Mouse (Mus musculus): ENCODE data around the gene Vwa8. TPM values are rescaled to one million over a fixed set of nuclear protein-coding genes. Genes with fewer than 3 reads are reported as not detected.

Gene Vwa8
- total RNA-seq, 1 experiment = 9.8 TPM

GRCm38 (mm10) chr14:79244571-79244970 is 395.7 kb downstream of the Vwa8 start:
- DNase-seq (ENCODE audit: low read depth, low spot score) = no peak
- TF ChIP-seq MAFK (IDR thresholded peaks at IDR 0.05; ENCODE audit: insufficient read depth, low read depth, low read length) (no peak), ZNF384 (IDR thresholded peaks at IDR 0.05; ENCODE audit: low read depth, low read length) (no peak), HCFC1 (IDR thresholded peaks at IDR 0.05; ENCODE audit: borderline replicate concordance, insufficient read depth, low read length) (no peak), ZC3H11A (IDR thresholded peaks at IDR 0.05; ENCODE audit: borderline replicate concordance, low read depth, low read length) (no peak), CHD2 (IDR thresholded peaks at IDR 0.05; ENCODE audit: low read depth, low read length) (no peak)
- Histone ChIP-seq H3K4me1 (ENCODE audit: control insufficient read depth in 2 of 2, insufficient read depth in 2 of 2, low read length in 2 of 2, poor library complexity in 1 of 2) (no peaks in the 10 kb centered on the region), H3K4me3 (ENCODE audit: insufficient read depth in 1 of 2, low read depth in 1 of 2, low read length in 2 of 2, poor library complexity in 1 of 2, severe bottlenecking in 1 of 2) (no peak overlapping the region), H3K9ac (ENCODE audit: insufficient read depth, low read depth, low read length, poor library complexity, severe bottlenecking) (no peak overlapping the region), H3K36me3 (ENCODE audit: control insufficient read depth, insufficient read depth, low read length, poor library complexity, severe bottlenecking) (no peaks in the 10 kb centered on the region), H3K27ac (ENCODE audit: insufficient read depth, low read depth, low read length, poor library complexity, severe bottlenecking) (no peak overlapping the region), H3K9me3 (ENCODE audit: control insufficient read depth, insufficient read depth, low read depth, low read length) (no peaks in the 10 kb centered on the region)
- in situ Hi-C loops (cut with MboI; ENCODE audit: low sequenced_read_pairs in 2 of 2, unreplicated experiment in 2 of 2) = no loop called here

- no peak overlapping the region for H3K4me3 ChIP-seq (ENCODE audit: insufficient read depth in 1 of 2, low read depth in 1 of 2, low read length in 2 of 2, poor library complexity in 1 of 2, severe bottlenecking in 1 of 2)
- no peak for TF ChIP-seq ZC3H11A (IDR thresholded peaks at IDR 0.05; ENCODE audit: borderline replicate concordance, low read depth, low read length)
- no peak for TF ChIP-seq CHD2 (IDR thresholded peaks at IDR 0.05; ENCODE audit: low read depth, low read length)
- TF ChIP-seq ZNF384 (IDR thresholded peaks at IDR 0.05; ENCODE audit: low read depth, low read length) = no peak
- TF ChIP-seq MAFK (IDR thresholded peaks at IDR 0.05; ENCODE audit: insufficient read depth, low read depth, low read length) = no peak
- no peak for TF ChIP-seq HCFC1 (IDR thresholded peaks at IDR 0.05; ENCODE audit: borderline replicate concordance, insufficient read depth, low read length)
- DNase-seq (ENCODE audit: low read depth, low spot score) = no peak
- H3K4me1 ChIP-seq (ENCODE audit: control insufficient read depth in 2 of 2, insufficient read depth in 2 of 2, low read length in 2 of 2, poor library complexity in 1 of 2) = no peaks in the 10 kb centered on the region
- H3K36me3 ChIP-seq (ENCODE audit: control insufficient read depth, insufficient read depth, low read length, poor library complexity, severe bottlenecking) = no peaks in the 10 kb centered on the region
- H3K9ac ChIP-seq (ENCODE audit: insufficient read depth, low read depth, low read length, poor library complexity, severe bottlenecking) = no peak overlapping the region
- no peak overlapping the region for H3K27ac ChIP-seq (ENCODE audit: insufficient read depth, low read depth, low read length, poor library complexity, severe bottlenecking)
- no peaks in the 10 kb centered on the region for H3K9me3 ChIP-seq (ENCODE audit: control insufficient read depth, insufficient read depth, low read depth, low read length)
- in situ Hi-C loops (cut with MboI; ENCODE audit: low sequenced_read_pairs in 2 of 2, unreplicated experiment in 2 of 2) = no loop called here
Observed at GRCm38 (mm10) chr14:79251727-79252285, 403.0 kb downstream of the Vwa8 start.

Other genes starting within 250 kb of the Vwa8 start
- 8.2 and 26.1 TPM in 2 replicates for gene Dgkh, start 116.3 kb upstream of the Vwa8 start, total RNA-seq (2012; rRNA removed)

Data from ES-E14 (cell line).